Mouse (Mus musculus) adrenal gland (tissue): ENCODE measurements around the gene Fam184a.

Source experiments
- intact Hi-C: fragments of 180-260 bp; cut with DNase I; formaldehyde crosslinking; loops from one replicate; pipeline ENCODE4 v1.15.1; 2025
- long read RNA-seq, 2 experiments: library from polyadenylated mRNA; unstranded; transcript quantifications; one replicate each; pipeline ENCODE4 v2.0.0; 2020; ENCODE audit warnings: borderline replicate concordance in 1 of 2; ENCODE audit not compliant: insufficient replicate concordance in 1 of 2

Fam184a gene
- long read RNA-seq, experiment 1 = 0 reads
- long read RNA-seq, experiment 2, partial matches to known transcripts = 3 of 4 reads
- long read RNA-seq, experiment 2, other reads (novel, unspliced or antisense) = 1 of 4 reads

GRCm38 (mm10) chr10:53750955-53751652, at the start of gene Fam184a:
Gene Fam184a (minus strand): TSS chr10:53751123.
- intact Hi-C loops = no loop called here

GRCm38 (mm10) chr10:53796258-53796581, 45.3 kb upstream of the Fam184a start:
- intact Hi-C loops = loop anchor here (2.0 kb wide), 1 partner anchor 155 kb away; no protein-coding TSS in a partner anchor

GRCm38 (mm10) chr10:53795567-53796257, 44.8 kb upstream of the Fam184a start:
- intact Hi-C loops = loop anchor here (2.0 kb wide), 1 partner anchor 155 kb away; no protein-coding TSS in a partner anchor

GRCm38 (mm10) chr10:53791281-53791680, 40.4 kb upstream of the Fam184a start:
- intact Hi-C loops = no loop called here

GRCm38 (mm10) chr10:53776591-53776990, 25.7 kb upstream of the Fam184a start:
- intact Hi-C loops = no loop called here

- intact Hi-C loops = no loop called here
These were observed 21.8 kb upstream of the Fam184a start for GRCm38 (mm10) chr10:53772708-53773107.

- intact Hi-C loops = no loop called here
These were observed 20.6 kb upstream of the Fam184a start for GRCm38 (mm10) chr10:53771480-53771879.

GRCm38 (mm10) chr10:53768745-53769144, 17.8 kb upstream of the Fam184a start:
- intact Hi-C loops = no loop called here

GRCm38 (mm10) chr10:53765471-53765870, 14.5 kb upstream of the Fam184a start:
- intact Hi-C loops = no loop called here

GRCm38 (mm10) chr10:53752723-53753122, 1.8 kb upstream of the Fam184a start:
- intact Hi-C loops = no loop called here

GRCm38 (mm10) chr10:53750275-53750954, 508 bp downstream of the Fam184a start:
- intact Hi-C loops = no loop called here

- intact Hi-C loops = no loop called here
These were observed 4.9 kb downstream of the Fam184a start for GRCm38 (mm10) chr10:53746039-53746438.

GRCm38 (mm10) chr10:53742961-53743360, 8.0 kb downstream of the Fam184a start:
- intact Hi-C loops = no loop called here

GRCm38 (mm10) chr10:53740014-53740413, 10.9 kb downstream of the Fam184a start:
- intact Hi-C loops = no loop called here

- intact Hi-C loops = no loop called here
These were observed 12.1 kb downstream of the Fam184a start for GRCm38 (mm10) chr10:53738842-53739241.

- intact Hi-C loops = no loop called here
These were observed 15.6 kb downstream of the Fam184a start for GRCm38 (mm10) chr10:53735201-53735865.

GRCm38 (mm10) chr10:53732324-53732723, 18.6 kb downstream of the Fam184a start:
- intact Hi-C loops = no loop called here

GRCm38 (mm10) chr10:53728883-53729282, 22.0 kb downstream of the Fam184a start:
- intact Hi-C loops = no loop called here

GRCm38 (mm10) chr10:53725301-53725700, 25.6 kb downstream of the Fam184a start:
- intact Hi-C loops = no loop called here

- intact Hi-C loops = no loop called here
These were observed 46.4 kb downstream of the Fam184a start for GRCm38 (mm10) chr10:53704516-53704915.

GRCm38 (mm10) chr10:53698531-53698930, 52.4 kb downstream of the Fam184a start:
- intact Hi-C loops = no loop called here
